Mouse (Mus musculus) heart, adult 2 months (tissue): ENCODE data around the gene Fam155a. TPM values are rescaled to one million over a fixed set of nuclear protein-coding genes. Genes with fewer than 3 reads are reported as not detected.

ENCODE experiments used
- DNase-seq, 2 experiments: peaks; one replicate each; pipeline ENCODE4 v3.0.0; 2021
- H3K27ac ChIP-seq: fragments of 200-600 bp; 2 replicates; pipeline ENCODE4 v1.8.1; 2022
- H3K27me3 ChIP-seq: fragments of 200-500 bp; 2 replicates; pipeline ENCODE4 v1.6.1; 2012; ENCODE audit warnings: mild to moderate bottlenecking, low read length, inconsistent platforms, mixed read lengths; ENCODE audit not compliant: control insufficient read depth, insufficient read depth
- H3K36me3 ChIP-seq: fragments of 200-500 bp; 2 replicates; pipeline ENCODE4 v1.6.1; 2012; ENCODE audit warnings: low read length, inconsistent platforms; ENCODE audit not compliant: control insufficient read depth, insufficient read depth
- H3K4me1 ChIP-seq: fragments of 200-500 bp; 2 replicates; pipeline ENCODE4 v1.6.1; 2011; ENCODE audit warnings: low read length; ENCODE audit not compliant: control insufficient read depth, insufficient read depth
- H3K4me3 ChIP-seq: fragments of 200-600 bp; 2 replicates; pipeline ENCODE4 v1.8.1; 2022
- H3K79me2 ChIP-seq: fragments of 200-500 bp; replicated peaks from 2 replicates; pipeline ENCODE4 v1.6.1; 2012; ENCODE audit warnings: mild to moderate bottlenecking, inconsistent platforms, low read length, moderate library complexity, mixed read lengths; ENCODE audit not compliant: control insufficient read depth, insufficient read depth
- H3K9ac ChIP-seq: fragments of 200-500 bp; 2 replicates; pipeline ENCODE4 v1.6.1; 2012; ENCODE audit warnings: low read depth, mild to moderate bottlenecking, control low read depth, inconsistent platforms, low read length, mixed read lengths
- CTCF ChIP-seq: fragments of 200-600 bp; IDR thresholded peaks from 2 replicates; pipeline ENCODE4 v1.8.1; 2022; ENCODE audit warnings: antibody characterized with exemption, mild to moderate bottlenecking, moderate library complexity
- EP300 ChIP-seq: fragments of 200-500 bp; IDR thresholded peaks from 2 replicates; pipeline ENCODE4 v1.6.1; 2011; ENCODE audit warnings: low read depth, low read length, control low read depth; ENCODE audit not compliant: insufficient read depth
- POLR2A ChIP-seq: fragments of 200-500 bp; IDR thresholded peaks from 2 replicates; pipeline ENCODE4 v1.6.1; 2011; ENCODE audit warnings: mild to moderate bottlenecking, low read depth, low read length, control low read depth; ENCODE audit not compliant: insufficient read depth
- WGBS: fragments of 180-500 bp; shearing (Covaris S2); methylation state at CpG from one replicate; pipeline ENCODE4 v1.1.7; 2018; 5-methylcytosine and 5-hydroxymethylcytosine counted together
- intact Hi-C: fragments of 180-260 bp; cut with DNase I; formaldehyde crosslinking; loops from one replicate; pipeline ENCODE4 v1.15.1; 2025
- polyA plus RNA-seq: library from polyadenylated mRNA; depleted of rRNA; stranded (reverse); fragments of >200 nt; gene quantifications from 2 replicates; pipeline ENCODE4 v1.2.3, GENCODE M21; 2012
- total RNA-seq, 2 experiments: library from RNA; stranded (reverse); gene quantifications; 2 replicates each; pipeline ENCODE4 v1.2.3; 2021

Fam155a gene
- total and polyA plus RNA-seq, 3 experiments, result 0.08 TPM; not detected in 2

DNA sequence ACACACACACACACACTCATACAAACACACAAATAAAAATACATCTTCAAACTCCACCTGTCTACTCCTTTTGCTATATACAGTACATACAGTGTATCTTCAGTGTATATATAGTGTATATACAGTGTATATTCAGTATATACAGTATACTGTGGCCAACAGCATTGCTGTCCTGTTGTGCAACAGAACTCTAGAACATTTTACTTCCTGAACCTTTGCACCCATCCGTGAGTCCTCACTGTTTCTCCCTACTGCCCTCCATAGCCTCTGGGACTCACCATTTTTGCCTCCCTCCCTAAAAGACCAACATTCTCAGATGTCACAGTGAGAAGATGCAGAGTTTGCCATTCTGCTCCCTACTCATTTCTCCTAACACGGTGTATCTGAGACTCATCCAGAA lies 347.8 kb downstream of the Fam155a start:
- DNase-seq, result no peak
- H3K27me3 ChIP-seq, result no peaks in the 10 kb centered on the region
- no peak overlapping the region for H3K9ac ChIP-seq
- no peaks in the 10 kb centered on the region for H3K79me2 ChIP-seq
- TF ChIP-seq EP300 (no peak), POLR2A (no peak), CTCF (no peak)
- intact Hi-C loops, result no loop called here
- no peaks in the 10 kb centered on the region for H3K4me1 ChIP-seq
- WGBS, result 69% methylated on average over 2 of the region's 2 CpGs
- no peak overlapping the region for H3K27ac ChIP-seq
- H3K4me3 ChIP-seq, result no peak overlapping the region
- no peaks in the 10 kb centered on the region for H3K36me3 ChIP-seq

DNA sequence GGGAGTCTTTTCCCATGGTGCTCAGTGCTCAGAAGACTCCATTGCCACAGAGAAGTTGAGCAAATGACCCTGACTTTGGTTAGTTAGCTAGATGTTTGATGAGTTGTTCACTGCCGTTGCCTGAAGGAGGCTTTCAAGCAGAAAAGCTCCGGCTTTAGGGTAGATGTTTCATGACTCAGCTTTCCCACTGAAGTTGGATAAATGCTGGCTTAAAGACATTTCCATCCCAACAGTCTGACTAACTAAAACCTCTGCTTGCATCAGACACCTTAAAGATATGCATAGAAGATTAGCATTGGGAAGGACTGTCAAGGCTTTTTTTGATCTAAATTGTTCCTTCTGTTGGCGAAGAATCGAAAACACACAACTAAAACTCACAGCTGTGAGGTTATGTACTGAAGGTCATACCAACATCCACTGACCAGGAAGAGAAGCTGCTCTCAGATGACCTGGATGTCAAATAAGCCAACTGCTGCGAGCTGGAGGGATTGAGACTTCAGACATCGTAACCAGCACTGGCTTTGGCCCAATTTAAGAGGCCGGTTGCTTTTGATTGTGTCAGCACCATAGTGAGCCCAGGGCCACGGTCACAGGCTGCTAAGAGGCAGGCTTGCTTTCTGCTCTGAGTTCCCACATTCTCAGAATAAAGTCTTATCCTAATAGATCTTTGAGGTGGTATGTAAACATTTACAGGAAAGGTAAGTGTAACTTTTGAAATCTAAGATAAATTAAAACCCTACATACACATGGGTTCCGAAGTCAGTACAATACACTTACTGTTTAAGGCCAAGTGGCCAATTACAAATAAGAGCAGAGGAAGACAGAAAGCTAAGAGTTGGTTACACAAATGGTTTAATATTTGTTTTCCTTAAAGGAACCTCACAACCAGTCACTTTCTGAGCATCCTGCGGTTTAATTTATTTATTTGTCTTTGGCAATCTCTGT lies 351.8 kb downstream of the Fam155a start:
- no peaks in the 10 kb centered on the region for H3K27me3 ChIP-seq
- no peak overlapping the region for H3K27ac ChIP-seq
- no peak overlapping the region for H3K4me3 ChIP-seq
- H3K79me2 ChIP-seq, result no peaks in the 10 kb centered on the region
- intact Hi-C loops, result no loop called here
- no peak for DNase-seq
- H3K4me1 ChIP-seq, result no peaks in the 10 kb centered on the region
- no peaks in the 10 kb centered on the region for H3K36me3 ChIP-seq
- 58% methylated on average over 10 of the region's 10 CpGs for WGBS
- H3K9ac ChIP-seq, result no peak overlapping the region
- no peak for TF ChIP-seq POLR2A
- no peak for TF ChIP-seq CTCF
- TF ChIP-seq EP300, result no peak

- Histone ChIP-seq H3K9ac (no peak overlapping the region), H3K4me3 (no peak overlapping the region), H3K27ac (no peak overlapping the region), H3K27me3 (no peaks in the 10 kb centered on the region), H3K36me3 (no peaks in the 10 kb centered on the region), H3K79me2 (no peaks in the 10 kb centered on the region), H3K4me1 (no peaks in the 10 kb centered on the region)
- 63% methylated on average over 9 of the region's 9 CpGs for WGBS
- intact Hi-C loops, result no loop called here
- no peak for DNase-seq
- TF ChIP-seq CTCF (no peak), EP300 (no peak)
These were observed 354.8 kb downstream of the Fam155a start for GRCm38 (mm10) chr8:9416189-9416588.

GRCm38 (mm10) chr8:9408480-9408879 lies 362.5 kb downstream of the Fam155a start:
- no peaks in the 10 kb centered on the region for H3K27me3 ChIP-seq
- no peaks in the 10 kb centered on the region for H3K36me3 ChIP-seq
- H3K79me2 ChIP-seq, result no peaks in the 10 kb centered on the region
- H3K27ac ChIP-seq, result no peak overlapping the region
- H3K4me1 ChIP-seq, result no peaks in the 10 kb centered on the region
- H3K4me3 ChIP-seq, result no peak overlapping the region
- 36% methylated on average over 5 of the region's 5 CpGs for WGBS
- no peak for DNase-seq
- intact Hi-C loops, result no loop called here
- H3K9ac ChIP-seq, result no peak overlapping the region
- no peak for TF ChIP-seq CTCF
- no peak for TF ChIP-seq EP300
- no peak for TF ChIP-seq POLR2A

- Histone ChIP-seq H3K4me3 (no peak overlapping the region), H3K9ac (no peak overlapping the region), H3K79me2 (no peaks in the 10 kb centered on the region), H3K27me3 (no peaks in the 10 kb centered on the region), H3K4me1 (no peaks in the 10 kb centered on the region), H3K27ac (no peak overlapping the region), H3K36me3 (no peaks in the 10 kb centered on the region)
- TF ChIP-seq POLR2A (no peak), CTCF (no peak), EP300 (no peak)
- DNase-seq, result no peak
- WGBS, result 67% methylated on average over 6 of the region's 6 CpGs
- intact Hi-C loops, result no loop called here
These were observed 364.8 kb downstream of the Fam155a start for GRCm38 (mm10) chr8:9406204-9406603.

- intact Hi-C loops, result no loop called here
- H3K36me3 ChIP-seq, result no peaks in the 10 kb centered on the region
- no peaks in the 10 kb centered on the region for H3K4me1 ChIP-seq
- H3K79me2 ChIP-seq, result no peaks in the 10 kb centered on the region
- DNase-seq, result no peak
- H3K9ac ChIP-seq, result no peak overlapping the region
- 36% methylated on average over 3 of the region's 3 CpGs for WGBS
- no peak overlapping the region for H3K27ac ChIP-seq
- no peak overlapping the region for H3K4me3 ChIP-seq
- no peaks in the 10 kb centered on the region for H3K27me3 ChIP-seq
- TF ChIP-seq CTCF, result no peak
- TF ChIP-seq POLR2A, result no peak
- TF ChIP-seq EP300, result no peak
These were observed 366.3 kb downstream of the Fam155a start for GRCm38 (mm10) chr8:9404651-9405050.
